Comparison of ENCODE assay signal across 8 mouse cellular contexts in genomic region chr15:83366933-83367552, GRCm38 (mm10). TPM values are rescaled to one million over a fixed set of nuclear protein-coding genes. Genes with fewer than 3 reads are reported as not detected.
DNase-seq lines count a peak whose midpoint lies in the region; ATAC-seq lines count a peak whose summit lies in the region.

No protein-coding gene starts in this region.

- no peak overlapping the region; the same call in 1 of the 2 replicates for H3K9ac ChIP-seq in embryonic facial prominence, embryonic 14.5 days (ENCODE audit: low read depth, low read length)
- H3K9ac ChIP-seq in heart, embryonic 11.5 days (ENCODE audit: low read depth, low read length): no peak overlapping the region
- H3K9ac ChIP-seq in kidney, embryonic 14.5 days (ENCODE audit: low read depth, low read length): peak overlapping the region; percentile 34; the same call in 1 of the 2 replicates
- peak overlapping the region; percentile 49 for H3K9ac ChIP-seq in liver, embryonic 11.5 days (ENCODE audit: low read depth, low read length)

- H3K27me3 ChIP-seq in embryonic facial prominence, embryonic 14.5 days (replicated peaks; ENCODE audit: control insufficient read depth, insufficient read depth, low read length): no peaks in the 10 kb centered on the region; the same call in 1 of the 2 replicates
- no peaks in the 10 kb centered on the region for H3K27me3 ChIP-seq in heart, embryonic 11.5 days (ENCODE audit: control insufficient read depth, insufficient read depth, low read length)
- H3K27me3 ChIP-seq in kidney, embryonic 14.5 days (ENCODE audit: control insufficient read depth, insufficient read depth, low read length): no peaks in the 10 kb centered on the region
- no peaks in the 10 kb centered on the region for H3K27me3 ChIP-seq in liver, embryonic 11.5 days (replicated peaks; ENCODE audit: control insufficient read depth, insufficient read depth, low read length)

- WGBS in embryonic facial prominence, embryonic 14.5 days: 30% methylated on average over 32 of the region's 58 CpGs
- 10% methylated on average over 58 of the region's 58 CpGs for WGBS in heart, embryonic 11.5 days (ENCODE audit: insufficient replicate concordance)
- WGBS in kidney, embryonic 14.5 days: 26% methylated on average over 55 of the region's 58 CpGs
- WGBS in liver, embryonic 11.5 days: 10% methylated on average over 58 of the region's 58 CpGs

- H3K4me3 ChIP-seq in embryonic facial prominence, embryonic 14.5 days (ENCODE audit: low read depth, low read length): peak overlapping the region; percentile 38
- H3K4me3 ChIP-seq in heart, embryonic 11.5 days (ENCODE audit: low read depth, low read length): peak overlapping the region; percentile 29
- H3K4me3 ChIP-seq in kidney, embryonic 14.5 days (ENCODE audit: low read length): peak overlapping the region; percentile 39
- peak overlapping the region; percentile 57 for H3K4me3 ChIP-seq in liver, embryonic 11.5 days (ENCODE audit: low read depth, low read length)

- no peaks in the 10 kb centered on the region for H3K36me3 ChIP-seq in embryonic facial prominence, embryonic 14.5 days (ENCODE audit: control insufficient read depth, insufficient read depth, low read length)
- no peaks in the 10 kb centered on the region for H3K36me3 ChIP-seq in heart, embryonic 11.5 days (ENCODE audit: control insufficient read depth, insufficient read depth, low read length)
- H3K36me3 ChIP-seq in kidney, embryonic 14.5 days (ENCODE audit: control insufficient read depth, insufficient read depth, low read length): no peaks in the 10 kb centered on the region
- no peaks in the 10 kb centered on the region for H3K36me3 ChIP-seq in liver, embryonic 11.5 days (ENCODE audit: control insufficient read depth, insufficient read depth, low read length)

- H3K4me2 ChIP-seq in embryonic facial prominence, embryonic 14.5 days (ENCODE audit: low read depth, low read length): peak overlapping the region; percentile 65
- H3K4me2 ChIP-seq in heart, embryonic 11.5 days: peak overlapping the region; percentile 65
- H3K4me2 ChIP-seq in kidney, embryonic 14.5 days (replicated peaks; ENCODE audit: low read depth, low read length): peak overlapping the region; percentile 68
- peak overlapping the region; percentile 80 for H3K4me2 ChIP-seq in liver, embryonic 11.5 days

- peak; percentile 87 for ATAC-seq in embryonic facial prominence, embryonic 14.5 days (ENCODE audit: low read depth)
- ATAC-seq in heart, embryonic 11.5 days (replicated peaks; ENCODE audit: insufficient number of reproducible peaks, low FRiP score, low TSS enrichment): peak; percentile 86
- peak; percentile 89 for ATAC-seq in kidney, embryonic 14.5 days (ENCODE audit: low FRiP score, low TSS enrichment)
- peak; percentile 89 for ATAC-seq in liver, embryonic 11.5 days (replicated peaks; ENCODE audit: low FRiP score)
- ATAC-seq in monocyte, adult 5-6 weeks (replicated peaks; ENCODE audit: insufficient number of reproducible peaks, low FRiP score, low TSS enrichment, poor library complexity, severe bottlenecking): peak; percentile 93

- peaks cover 6% of the 10 kb centered on the region; the same call in 1 of the 2 replicates for H3K4me1 ChIP-seq in embryonic facial prominence, embryonic 14.5 days (ENCODE audit: control insufficient read depth, insufficient read depth, low read length)
- peaks cover 13% of the 10 kb centered on the region; the same call in 1 of the 2 replicates for H3K4me1 ChIP-seq in heart, embryonic 11.5 days (ENCODE audit: control insufficient read depth, insufficient read depth, low read length)
- no peaks in the 10 kb centered on the region for H3K4me1 ChIP-seq in kidney, embryonic 14.5 days (ENCODE audit: control insufficient read depth, insufficient read depth, low read length)
- peaks cover 21% of the 10 kb centered on the region for H3K4me1 ChIP-seq in liver, embryonic 11.5 days (replicated peaks; ENCODE audit: control insufficient read depth, insufficient read depth, low read length)

- H3K9me3 ChIP-seq in embryonic facial prominence, embryonic 14.5 days (ENCODE audit: control insufficient read depth, low read length): 0 out of 2 replicates have a peak, but pooled peaks cover 3% of the 10 kb centered on the region
- H3K9me3 ChIP-seq in heart, embryonic 11.5 days (replicated peaks; ENCODE audit: control insufficient read depth, low read length): no peaks in the 10 kb centered on the region
- H3K9me3 ChIP-seq in kidney, embryonic 14.5 days (ENCODE audit: control insufficient read depth, low read length): no peaks in the 10 kb centered on the region
- H3K9me3 ChIP-seq in liver, embryonic 11.5 days (ENCODE audit: control insufficient read depth, low read length): no peaks in the 10 kb centered on the region

- DNase-seq in ovary, adult 18-20 months (ENCODE audit: low spot score): peak; percentile 73
- DNase-seq in ovary, postnatal 10 days (ENCODE audit: low spot score): no peak
- peak; percentile 73 for DNase-seq in embryonic facial prominence, embryonic 14.5 days (ENCODE audit: low spot score)
- peak; percentile 83 for DNase-seq in liver, embryonic 11.5 days (ENCODE audit: low spot score)
- peak; percentile 79 to 84 for DNase-seq in spleen, postnatal 4 days (ENCODE audit: low spot score in 2 of 2)

- no peak overlapping the region for H3K27ac ChIP-seq in embryonic facial prominence, embryonic 14.5 days (replicated peaks; ENCODE audit: low read depth, low read length)
- no peak overlapping the region for H3K27ac ChIP-seq in heart, embryonic 11.5 days (ENCODE audit: low read depth, low read length)
- H3K27ac ChIP-seq in kidney, embryonic 14.5 days (ENCODE audit: low read depth, low read length): no peak overlapping the region
- H3K27ac ChIP-seq in liver, embryonic 11.5 days (ENCODE audit: low read depth, low read length): no peak overlapping the region

RNA-seq across cellular contexts. Expression of gene Arfgap3, which starts 17.0 kb away (rescaled TPM):
- 57.0 and 63.3 TPM in 2 replicates for polyA plus RNA-seq in embryonic facial prominence, embryonic 14.5 days (2014; fragmentation: Nextera tagmentation; extraction: Ambion mirVana)
- polyA plus RNA-seq in heart, embryonic 11.5 days (2014; fragmentation: Nextera tagmentation; extraction: Ambion mirVana): 29.9 and 34.4 TPM in 2 replicates
- polyA plus RNA-seq in kidney, embryonic 14.5 days (2014; fragmentation: Nextera tagmentation; extraction: Ambion mirVana): 25.7 and 33.3 TPM in 2 replicates
- 26.3 and 26.7 TPM in 2 replicates for polyA plus RNA-seq in liver, embryonic 11.5 days (2014; fragmentation: Nextera tagmentation; extraction: Ambion mirVana)
- total RNA-seq in monocyte, adult 5-6 weeks (2017): 15.1 to 26.9 TPM (median 15.7 TPM) in 3 replicates

Comparison
In these comparisons a context has a peak if more than half of its experiments do, and no peak if none do; other contexts are left out.
1. H3K9ac ChIP-seq: peak in kidney, embryonic 14.5 days (single experiment) and liver, embryonic 11.5 days (single experiment); none in embryonic facial prominence, embryonic 14.5 days (single experiment) and heart, embryonic 11.5 days (single experiment).
2. Peak in every context shown above with its lines, with median percentiles within 50 percentile points of each other: ATAC-seq, H3K4me2 ChIP-seq and H3K4me3 ChIP-seq.